Mouse (Mus musculus): ENCODE data around the gene Plcd1. TPM values are rescaled to one million over a fixed set of nuclear protein-coding genes. Genes with fewer than 3 reads are reported as not detected.

Plcd1 gene
- polyA plus RNA-seq, 1 experiment from 2014 or later, result 16.6 TPM

- Histone ChIP-seq H3K9ac (replicated peaks) (no peak overlapping the region), H3K4me1 (peaks cover 2% of the 10 kb centered on the region; the same call in 1 of the 2 replicates), H3K27ac (replicated peaks) (no peak overlapping the region), H3K36me3 (peaks cover 20% of the 10 kb centered on the region; the same call in 1 of the 2 replicates), H3K9me3 (replicated peaks) (no peaks in the 10 kb centered on the region), H3K4me3 (replicated peaks) (no peak overlapping the region), H3K27me3 (replicated peaks) (0 out of 2 replicates have a peak, but pooled peaks cover 4% of the 10 kb centered on the region), H3K4me2 (no peak overlapping the region)
- WGBS, result 84% methylated on average over 13 of the region's 13 CpGs
- no peak for ATAC-seq (ENCODE audit: low FRiP score)
Observed at GRCm38 (mm10) chr9:119070173-119070825, 23.0 kb downstream of the Plcd1 start.

GRCm38 (mm10) chr9:119068266-119068665 lies 25.0 kb downstream of the Plcd1 start:
- Histone ChIP-seq H3K36me3 (0 out of 2 replicates have a peak, but pooled peaks cover 5% of the 10 kb centered on the region), H3K4me1 (peaks cover 2% of the 10 kb centered on the region; the same call in 1 of the 2 replicates), H3K4me2 (no peak overlapping the region), H3K27me3 (replicated peaks) (0 out of 2 replicates have a peak, but pooled peaks cover 4% of the 10 kb centered on the region), H3K9me3 (replicated peaks) (no peaks in the 10 kb centered on the region), H3K4me3 (replicated peaks) (no peak overlapping the region), H3K9ac (replicated peaks) (no peak overlapping the region), H3K27ac (replicated peaks) (no peak overlapping the region)
- 92% methylated on average over 11 of the region's 11 CpGs for WGBS
- no peak for ATAC-seq (ENCODE audit: low FRiP score)

GRCm38 (mm10) chr9:119067601-119068000 lies 25.7 kb downstream of the Plcd1 start:
- peak; percentile 33 for ATAC-seq (ENCODE audit: low FRiP score)
- H3K4me2 ChIP-seq, result no peak overlapping the region
- H3K27ac ChIP-seq (replicated peaks), result no peak overlapping the region
- H3K4me1 ChIP-seq, result peaks cover 2% of the 10 kb centered on the region; the same call in 1 of the 2 replicates
- no peak overlapping the region for H3K9ac ChIP-seq (replicated peaks)
- no peak overlapping the region for H3K4me3 ChIP-seq (replicated peaks)
- WGBS, result 8% methylated on average over 6 of the region's 6 CpGs
- 0 out of 2 replicates have a peak, but pooled peaks cover 3% of the 10 kb centered on the region for H3K36me3 ChIP-seq
- H3K9me3 ChIP-seq (replicated peaks), result no peaks in the 10 kb centered on the region
- H3K27me3 ChIP-seq (replicated peaks), result 0 out of 2 replicates have a peak, but pooled peaks cover 4% of the 10 kb centered on the region

GRCm38 (mm10) chr9:119064296-119064695 lies 29.0 kb downstream of the Plcd1 start:
- WGBS, result 76% methylated on average over 4 of the region's 4 CpGs
- 0 out of 2 replicates have a peak, but pooled peaks cover 4% of the 10 kb centered on the region for H3K27me3 ChIP-seq (replicated peaks)
- ATAC-seq (ENCODE audit: low FRiP score), result no peak

GRCm38 (mm10) chr9:119063036-119063644 lies 30.2 kb downstream of the Plcd1 start:
- no peak overlapping the region for H3K4me2 ChIP-seq
- no peaks in the 10 kb centered on the region for H3K9me3 ChIP-seq (replicated peaks)
- H3K36me3 ChIP-seq, result no peaks in the 10 kb centered on the region
- WGBS, result 34% methylated on average over 19 of the region's 19 CpGs
- H3K4me3 ChIP-seq (replicated peaks), result no peak overlapping the region
- H3K27ac ChIP-seq (replicated peaks), result no peak overlapping the region
- H3K9ac ChIP-seq (replicated peaks), result no peak overlapping the region
- peaks cover 2% of the 10 kb centered on the region; the same call in 1 of the 2 replicates for H3K4me1 ChIP-seq
- 0 out of 2 replicates have a peak, but pooled peaks cover 4% of the 10 kb centered on the region for H3K27me3 ChIP-seq (replicated peaks)
- no peak for ATAC-seq (ENCODE audit: low FRiP score)

More at GRCm38 (mm10) chr9:119064296-119064695, 29.0 kb downstream of the Plcd1 start:
- no peak overlapping the region for H3K4me3 ChIP-seq (replicated peaks)
- no peaks in the 10 kb centered on the region for H3K9me3 ChIP-seq (replicated peaks)
- no peaks in the 10 kb centered on the region for H3K36me3 ChIP-seq
- H3K4me2 ChIP-seq, result no peak overlapping the region
- no peak overlapping the region for H3K9ac ChIP-seq (replicated peaks)
- H3K27ac ChIP-seq (replicated peaks), result no peak overlapping the region
- H3K4me1 ChIP-seq, result peaks cover 2% of the 10 kb centered on the region; the same call in 1 of the 2 replicates

GRCm38 (mm10) chr9:119060701-119061100 lies 32.6 kb downstream of the Plcd1 start:
- Histone ChIP-seq H3K4me3 (replicated peaks) (no peak overlapping the region), H3K9me3 (replicated peaks) (no peaks in the 10 kb centered on the region), H3K4me1 (no peaks in the 10 kb centered on the region), H3K27ac (replicated peaks) (no peak overlapping the region), H3K4me2 (no peak overlapping the region), H3K9ac (replicated peaks) (no peak overlapping the region), H3K27me3 (replicated peaks) (no peaks in the 10 kb centered on the region), H3K36me3 (no peaks in the 10 kb centered on the region)
- no peak for ATAC-seq (ENCODE audit: low FRiP score)
- 90% methylated on average over 10 of the region's 10 CpGs for WGBS

- WGBS, result 80% methylated on average over 7 of the region's 7 CpGs
- Histone ChIP-seq H3K36me3 (no peaks in the 10 kb centered on the region), H3K9me3 (replicated peaks) (no peaks in the 10 kb centered on the region), H3K9ac (replicated peaks) (no peak overlapping the region), H3K4me3 (replicated peaks) (no peak overlapping the region), H3K4me1 (peaks cover under 1% of the 10 kb centered on the region), H3K27me3 (replicated peaks) (peaks cover 8% of the 10 kb centered on the region; the same call in 1 of the 2 replicates), H3K27ac (replicated peaks) (no peak overlapping the region), H3K4me2 (no peak overlapping the region)
- no peak for ATAC-seq (ENCODE audit: low FRiP score)
Observed at GRCm38 (mm10) chr9:119058245-119058644, 35.1 kb downstream of the Plcd1 start.

- no peak overlapping the region for H3K27ac ChIP-seq (replicated peaks)
- H3K9me3 ChIP-seq (replicated peaks), result no peaks in the 10 kb centered on the region
- no peak for ATAC-seq (ENCODE audit: low FRiP score)
- H3K4me2 ChIP-seq, result no peak overlapping the region
- H3K36me3 ChIP-seq, result no peaks in the 10 kb centered on the region
- peaks cover 17% of the 10 kb centered on the region; the same call in 1 of the 2 replicates for H3K27me3 ChIP-seq (replicated peaks)
- H3K4me3 ChIP-seq (replicated peaks), result no peak overlapping the region
- no peak overlapping the region for H3K9ac ChIP-seq (replicated peaks)
- WGBS, result 85% methylated on average over 4 of the region's 4 CpGs
- H3K4me1 ChIP-seq, result peaks cover 12% of the 10 kb centered on the region
Observed at GRCm38 (mm10) chr9:119055336-119055735, 38.0 kb downstream of the Plcd1 start.

GRCm38 (mm10) chr9:119053964-119054576 lies 39.2 kb downstream of the Plcd1 start:
- no peak overlapping the region for H3K9ac ChIP-seq (replicated peaks)
- H3K27ac ChIP-seq (replicated peaks), result no peak overlapping the region
- no peak overlapping the region for H3K4me2 ChIP-seq
- H3K36me3 ChIP-seq, result no peaks in the 10 kb centered on the region
- no peak overlapping the region for H3K4me3 ChIP-seq (replicated peaks)
- peaks cover 12% of the 10 kb centered on the region for H3K4me1 ChIP-seq
- H3K27me3 ChIP-seq (replicated peaks), result peaks cover 17% of the 10 kb centered on the region; the same call in 1 of the 2 replicates
- no peaks in the 10 kb centered on the region for H3K9me3 ChIP-seq (replicated peaks)
- 89% methylated on average over 9 of the region's 9 CpGs for WGBS
- no peak for ATAC-seq (ENCODE audit: low FRiP score)

- H3K4me1 ChIP-seq, result peaks cover 12% of the 10 kb centered on the region
- H3K27ac ChIP-seq (replicated peaks), result no peak within 1 kb of the TSS
- H3K27me3 ChIP-seq (replicated peaks), result peaks cover 17% of the 10 kb centered on the region; the same call in 1 of the 2 replicates
- H3K36me3 ChIP-seq, result no peaks in the 10 kb centered on the region
- H3K9ac ChIP-seq (replicated peaks), result 0 out of 2 replicates have a peak within 1 kb of the TSS, but pooled peaks have one; percentile 14
- no peaks in the 10 kb centered on the region for H3K9me3 ChIP-seq (replicated peaks)
- ATAC-seq (ENCODE audit: low FRiP score), result peak; percentile 46; the same call in 1 of the 2 replicates
- H3K4me3 ChIP-seq (replicated peaks), result peak within 1 kb of the TSS; percentile 22
- H3K4me2 ChIP-seq, result peak within 1 kb of the TSS; percentile 56
- 20% methylated on average over 22 of the region's 22 CpGs for WGBS
Observed at GRCm38 (mm10) chr9:119052154-119052944, 41.0 kb downstream of the Plcd1 start, which contains the start of gene Vill. TSS of gene Vill (plus strand) at chr9:119052778.

- H3K9me3 ChIP-seq (replicated peaks), result no peaks in the 10 kb centered on the region
- WGBS, result 80% methylated on average over 2 of the region's 2 CpGs
Observed at GRCm38 (mm10) chr9:119051158-119051557, 42.1 kb downstream of the Plcd1 start.

More at GRCm38 (mm10) chr9:119051158-119051557, 42.1 kb downstream of the Plcd1 start:
- H3K9ac ChIP-seq (replicated peaks), result no peak overlapping the region
- no peak overlapping the region for H3K27ac ChIP-seq (replicated peaks)
- H3K36me3 ChIP-seq, result no peaks in the 10 kb centered on the region
- H3K4me1 ChIP-seq, result peaks cover 12% of the 10 kb centered on the region
- no peak overlapping the region for H3K4me3 ChIP-seq (replicated peaks)
- no peak for ATAC-seq (ENCODE audit: low FRiP score)
- no peak overlapping the region for H3K4me2 ChIP-seq
- H3K27me3 ChIP-seq (replicated peaks), result peaks cover 17% of the 10 kb centered on the region; the same call in 1 of the 2 replicates
